Mouse (Mus musculus): ENCODE results near the gene Stpg3.

- TF ChIP-seq CTCF (IDR thresholded peaks at IDR 0.05; ENCODE audit: borderline replicate concordance, extremely low read depth, insufficient read depth, insufficient read length) = no peak
- TF ChIP-seq POLR2A (IDR thresholded peaks at IDR 0.05; ENCODE audit: borderline replicate concordance, extremely low read depth, insufficient read depth, insufficient read length, poor library complexity, severe bottlenecking) = no peak
Observed at GRCm38 (mm10) chr2:25238106-25238505, 23.7 kb upstream of the Stpg3 start.
